Mouse (Mus musculus): ENCODE data around the gene 2010111I01Rik. TPM values are rescaled to one million over a fixed set of nuclear protein-coding genes. Genes with fewer than 3 reads are reported as not detected.

The 2010111I01Rik gene
- polyA plus RNA-seq, 1 experiment from 2014 or later = 30.9 TPM

DNA sequence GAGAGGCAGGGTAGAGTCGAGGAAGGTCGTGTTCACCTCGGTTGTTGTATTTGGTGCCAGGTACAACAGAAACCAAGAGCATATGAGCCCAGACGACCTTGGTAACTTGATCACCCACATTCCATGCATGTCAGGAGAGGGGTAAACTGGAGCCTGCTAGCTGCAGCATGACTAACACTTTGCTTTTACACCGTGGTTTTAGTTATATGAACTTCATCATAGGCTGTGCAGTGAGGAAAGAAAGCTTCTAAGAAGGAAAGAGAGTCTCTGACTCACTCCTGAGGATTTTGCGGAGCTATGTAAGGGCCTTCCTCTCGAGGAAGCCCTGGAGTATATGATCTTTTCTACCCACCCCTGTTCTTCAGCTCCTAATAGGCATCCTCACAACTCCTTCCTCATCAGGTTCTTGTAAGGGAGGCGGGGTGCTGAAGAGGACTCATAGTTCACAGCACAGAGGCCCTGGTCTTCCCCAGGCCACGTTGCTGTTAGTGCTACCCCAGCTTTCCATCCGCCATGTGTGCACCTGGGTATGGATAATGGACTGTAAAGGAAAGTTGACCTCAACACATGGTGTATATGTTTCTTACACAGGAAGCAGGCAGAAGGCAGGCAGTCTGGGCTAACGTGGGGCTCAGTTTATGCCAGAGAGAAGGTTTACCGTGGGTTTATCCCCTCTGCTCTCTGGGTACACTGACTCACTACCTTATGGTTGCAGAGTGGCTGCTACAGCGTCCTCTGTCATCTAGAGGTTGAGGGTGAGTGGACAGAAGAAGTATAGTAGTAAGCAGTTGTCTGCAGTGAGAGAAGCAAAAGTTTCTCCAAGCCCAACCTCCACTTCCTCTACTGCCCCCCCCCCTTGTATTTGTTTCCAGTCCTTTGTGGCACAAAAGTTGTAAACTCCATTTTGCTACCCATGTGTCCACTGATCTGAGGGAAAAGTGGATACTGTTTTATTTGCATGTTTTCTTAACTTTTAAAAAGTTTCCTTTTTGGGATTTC is 222.8 kb downstream of the 2010111I01Rik start:
- H3K4me1 ChIP-seq = peaks cover 14% of the 10 kb centered on the region
- no peak overlapping the region for H3K27ac ChIP-seq (replicated peaks)
- H3K36me3 ChIP-seq = no peaks in the 10 kb centered on the region
- 80% methylated on average over 13 of the region's 13 CpGs for whole genome bisulfite sequencing
- H3K9me3 ChIP-seq = no peaks in the 10 kb centered on the region
- no peak for ATAC-seq (replicated peaks)
- H3K4me3 ChIP-seq = no peak overlapping the region
- no peak overlapping the region for H3K4me2 ChIP-seq (replicated peaks)
- H3K9ac ChIP-seq (replicated peaks) = no peak overlapping the region
- H3K27me3 ChIP-seq = no peaks in the 10 kb centered on the region

DNA sequence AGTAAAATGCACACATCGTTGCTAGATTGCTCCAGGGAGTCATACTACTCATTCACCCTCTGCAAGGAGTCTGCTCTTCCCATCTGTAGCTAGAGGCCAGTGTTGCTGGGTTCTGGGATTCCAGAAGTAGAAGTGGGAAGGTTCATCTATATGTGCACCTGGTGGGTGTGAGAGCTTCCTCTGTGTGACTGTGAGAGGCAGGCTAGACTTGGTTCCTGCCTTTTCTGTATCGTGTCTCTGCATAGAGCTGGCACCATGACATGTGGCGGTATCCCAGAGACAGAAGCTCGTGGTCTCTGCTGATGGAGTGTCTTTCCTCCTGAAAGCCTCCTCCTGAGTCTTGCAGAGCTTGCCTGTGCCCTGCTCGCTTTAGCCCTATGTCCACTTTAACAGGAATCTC is 223.6 kb downstream of the 2010111I01Rik start:
- 61% methylated on average over 5 of the region's 5 CpGs for WGBS
- Histone ChIP-seq H3K9me3 (no peaks in the 10 kb centered on the region), H3K4me3 (no peak overlapping the region), H3K36me3 (no peaks in the 10 kb centered on the region), H3K4me2 (replicated peaks) (no peak overlapping the region), H3K27me3 (no peaks in the 10 kb centered on the region), H3K4me1 (peaks cover 14% of the 10 kb centered on the region), H3K9ac (replicated peaks) (no peak overlapping the region), H3K27ac (replicated peaks) (no peak overlapping the region)
- ATAC-seq (replicated peaks) = no peak

DNA sequence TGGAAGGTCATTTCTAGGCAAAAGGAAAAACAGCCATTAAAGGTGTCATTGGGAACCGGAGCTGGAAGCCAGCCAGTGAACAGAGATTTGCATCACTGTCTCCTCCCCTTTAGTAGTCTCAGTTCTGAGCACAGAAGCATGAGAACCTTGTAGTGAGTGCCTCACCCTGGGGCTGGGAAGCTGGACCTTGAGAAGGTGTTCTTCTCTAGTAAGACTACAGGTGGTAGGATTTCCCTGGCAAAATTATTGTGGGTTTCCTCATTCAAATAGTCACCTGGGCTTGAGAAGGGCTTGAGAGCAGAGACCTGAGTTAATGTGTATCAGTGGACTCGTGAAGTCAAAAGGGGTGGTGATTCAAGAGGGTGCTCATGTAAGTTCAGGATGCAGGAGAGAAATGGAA is 224.1 kb downstream of the 2010111I01Rik start:
- ATAC-seq (replicated peaks) = no peak
- 54% methylated on average over 2 of the region's 2 CpGs for WGBS
- no peak overlapping the region for H3K9ac ChIP-seq (replicated peaks)
- no peak overlapping the region for H3K4me2 ChIP-seq (replicated peaks)
- H3K9me3 ChIP-seq = no peaks in the 10 kb centered on the region
- H3K4me3 ChIP-seq = no peak overlapping the region
- no peaks in the 10 kb centered on the region for H3K36me3 ChIP-seq
- no peaks in the 10 kb centered on the region for H3K27me3 ChIP-seq
- H3K4me1 ChIP-seq = peaks cover 14% of the 10 kb centered on the region
- H3K27ac ChIP-seq (replicated peaks) = no peak overlapping the region

DNA sequence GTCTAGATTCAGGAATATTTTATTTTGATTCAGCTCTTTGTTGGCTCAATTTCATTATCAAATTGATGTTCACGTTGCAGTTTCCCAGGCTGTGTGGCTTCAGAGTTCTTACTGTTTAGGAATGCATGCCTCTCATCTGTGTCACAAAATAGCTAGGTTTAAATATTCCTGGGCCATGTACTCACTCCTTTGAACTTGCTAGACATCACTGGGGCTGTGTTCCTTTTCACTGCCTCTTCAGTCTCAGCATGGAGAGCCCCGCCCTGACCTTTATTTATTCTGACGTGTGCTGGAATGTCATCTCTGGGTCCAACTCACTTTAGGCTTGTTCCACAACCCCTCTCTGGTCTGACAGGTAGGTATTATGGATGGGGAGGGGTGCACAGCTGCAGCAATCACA is 228.7 kb downstream of the 2010111I01Rik start:
- ATAC-seq (replicated peaks) = no peak
- no peak overlapping the region for H3K27ac ChIP-seq (replicated peaks)
- H3K36me3 ChIP-seq = no peaks in the 10 kb centered on the region
- no peaks in the 10 kb centered on the region for H3K27me3 ChIP-seq
- no peak overlapping the region for H3K4me3 ChIP-seq
- H3K9ac ChIP-seq (replicated peaks) = no peak overlapping the region
- no peak overlapping the region for H3K4me2 ChIP-seq (replicated peaks)
- H3K9me3 ChIP-seq = no peaks in the 10 kb centered on the region
- WGBS = 61% methylated on average over 3 of the region's 3 CpGs
- peaks cover 5% of the 10 kb centered on the region for H3K4me1 ChIP-seq

DNA sequence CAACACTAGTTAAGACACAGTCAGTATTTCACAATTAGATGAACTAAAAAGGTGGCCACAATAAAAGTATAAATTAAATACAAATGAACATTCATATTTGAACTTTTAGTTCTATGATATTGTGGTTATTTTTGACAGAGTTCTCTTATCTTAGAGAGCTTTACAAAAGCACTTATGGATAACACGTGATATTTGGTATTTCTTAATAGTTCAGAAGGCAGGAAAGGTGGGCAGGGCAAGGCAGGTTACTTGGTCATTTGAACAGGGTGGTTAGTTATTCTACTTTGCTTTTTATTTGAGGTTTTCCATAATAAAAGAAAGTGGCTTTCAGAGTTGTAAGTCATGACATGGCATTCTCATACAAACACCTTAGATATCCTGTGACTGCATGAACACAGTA is 233.3 kb downstream of the 2010111I01Rik start:
- no peaks in the 10 kb centered on the region for H3K9me3 ChIP-seq
- no peak overlapping the region for H3K4me2 ChIP-seq (replicated peaks)
- WGBS = 89% methylated on average over 1 of the region's 1 CpGs

DNA sequence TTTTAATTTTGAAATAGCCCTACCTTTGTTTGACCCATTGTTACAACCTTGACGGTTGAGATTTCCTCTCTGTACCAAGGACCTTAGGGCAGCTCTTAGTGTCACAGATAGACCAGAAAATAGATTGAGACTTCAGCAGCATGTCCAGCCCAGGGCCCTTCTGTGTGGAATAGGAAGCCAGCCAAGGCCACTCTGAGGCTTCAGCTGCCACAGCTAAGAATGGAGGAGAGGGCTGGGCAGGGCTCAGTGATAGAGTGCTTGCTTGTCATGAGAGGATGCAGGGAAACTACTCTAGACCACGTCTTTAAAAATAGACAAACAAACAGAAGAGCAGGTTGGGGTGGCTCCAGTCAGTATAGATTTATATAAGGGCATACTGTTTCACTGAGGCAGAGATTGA is 234.9 kb downstream of the 2010111I01Rik start:
- Histone ChIP-seq H3K9me3 (no peaks in the 10 kb centered on the region), H3K36me3 (no peaks in the 10 kb centered on the region), H3K9ac (replicated peaks) (no peak overlapping the region), H3K4me3 (no peak overlapping the region), H3K4me2 (replicated peaks) (no peak overlapping the region), H3K27me3 (no peaks in the 10 kb centered on the region), H3K4me1 (peaks cover 11% of the 10 kb centered on the region), H3K27ac (replicated peaks) (no peak overlapping the region)
- no peak for ATAC-seq (replicated peaks)
- WGBS = 83% methylated on average over 2 of the region's 2 CpGs

More for the DNA sequence above, 233.3 kb downstream of the 2010111I01Rik start:
- no peak overlapping the region for H3K9ac ChIP-seq (replicated peaks)
- no peaks in the 10 kb centered on the region for H3K36me3 ChIP-seq
- no peak overlapping the region for H3K27ac ChIP-seq (replicated peaks)
- no peaks in the 10 kb centered on the region for H3K4me1 ChIP-seq
- no peak overlapping the region for H3K4me3 ChIP-seq
- ATAC-seq (replicated peaks) = no peak
- no peaks in the 10 kb centered on the region for H3K27me3 ChIP-seq

DNA sequence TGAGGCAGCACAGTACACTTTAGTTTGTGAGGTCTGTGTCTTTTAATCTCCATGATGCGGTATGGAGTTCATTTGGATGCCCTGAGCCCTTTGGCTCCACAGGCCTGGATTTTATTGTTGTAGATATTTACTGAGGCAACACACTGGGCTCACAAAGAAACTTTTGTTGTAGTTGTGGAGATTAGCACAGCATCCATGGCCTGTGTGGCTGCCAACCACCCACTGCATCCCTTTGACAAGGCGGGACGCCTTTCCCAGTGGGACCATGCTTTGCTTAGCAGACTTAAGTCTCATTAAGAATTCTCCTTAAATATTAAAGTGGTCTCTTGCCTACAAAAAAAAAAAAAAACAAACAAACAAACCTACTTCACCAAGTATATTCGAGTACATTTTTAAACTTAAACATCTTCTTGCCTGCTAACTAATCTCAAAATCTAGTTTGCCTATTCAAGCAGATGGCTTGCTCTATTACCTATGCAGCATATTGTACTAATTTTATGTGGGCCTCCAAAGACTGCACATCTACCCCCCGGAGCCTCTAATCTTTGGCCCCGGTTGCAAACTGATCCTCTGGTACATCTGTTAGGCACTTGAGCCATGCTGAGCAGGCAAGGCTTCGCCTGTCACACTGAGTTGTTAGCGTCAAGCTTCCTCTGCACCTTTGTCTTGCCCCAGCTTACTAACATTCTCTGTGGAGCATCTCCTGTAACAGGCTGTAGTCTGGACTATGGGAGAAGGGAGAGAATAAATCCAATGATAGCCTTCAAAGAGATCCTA is 239.0 kb downstream of the 2010111I01Rik start:
- Histone ChIP-seq H3K27me3 (no peaks in the 10 kb centered on the region), H3K36me3 (no peaks in the 10 kb centered on the region), H3K27ac (replicated peaks) (no peak overlapping the region), H3K4me3 (no peak overlapping the region), H3K4me1 (peaks cover 11% of the 10 kb centered on the region), H3K4me2 (replicated peaks) (no peak overlapping the region), H3K9me3 (no peaks in the 10 kb centered on the region), H3K9ac (replicated peaks) (no peak overlapping the region)
- ATAC-seq (replicated peaks) = 0 out of 2 replicates have a peak, but pooled peaks have one; percentile 32
- WGBS = 22% methylated on average over 8 of the region's 8 CpGs

DNA sequence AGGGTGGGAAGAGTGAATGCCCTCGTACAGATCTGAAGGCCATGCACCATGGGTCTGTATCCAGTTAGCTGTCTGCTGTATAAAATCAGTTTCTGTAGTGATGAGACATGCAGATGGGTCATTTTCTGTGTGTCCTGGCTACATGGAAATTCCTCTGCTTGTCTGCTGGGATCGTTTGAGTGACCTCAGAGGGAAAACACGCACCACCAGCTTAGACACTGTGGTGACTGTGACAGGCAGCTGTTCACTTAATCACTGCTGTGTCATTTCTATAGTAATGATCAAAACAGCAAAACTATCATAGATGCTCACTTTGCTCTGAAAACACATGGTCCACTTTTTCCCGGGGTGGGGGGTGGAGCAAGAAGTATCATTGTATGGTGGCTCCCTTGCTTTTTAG is 241.1 kb downstream of the 2010111I01Rik start:
- H3K27ac ChIP-seq (replicated peaks) = no peak overlapping the region
- no peaks in the 10 kb centered on the region for H3K9me3 ChIP-seq
- 83% methylated on average over 4 of the region's 4 CpGs for WGBS
- no peaks in the 10 kb centered on the region for H3K36me3 ChIP-seq
- H3K27me3 ChIP-seq = no peaks in the 10 kb centered on the region
- H3K4me2 ChIP-seq (replicated peaks) = no peak overlapping the region
- no peak overlapping the region for H3K4me3 ChIP-seq
- peaks cover 11% of the 10 kb centered on the region for H3K4me1 ChIP-seq
- no peak for ATAC-seq (replicated peaks)
- no peak overlapping the region for H3K9ac ChIP-seq (replicated peaks)

DNA sequence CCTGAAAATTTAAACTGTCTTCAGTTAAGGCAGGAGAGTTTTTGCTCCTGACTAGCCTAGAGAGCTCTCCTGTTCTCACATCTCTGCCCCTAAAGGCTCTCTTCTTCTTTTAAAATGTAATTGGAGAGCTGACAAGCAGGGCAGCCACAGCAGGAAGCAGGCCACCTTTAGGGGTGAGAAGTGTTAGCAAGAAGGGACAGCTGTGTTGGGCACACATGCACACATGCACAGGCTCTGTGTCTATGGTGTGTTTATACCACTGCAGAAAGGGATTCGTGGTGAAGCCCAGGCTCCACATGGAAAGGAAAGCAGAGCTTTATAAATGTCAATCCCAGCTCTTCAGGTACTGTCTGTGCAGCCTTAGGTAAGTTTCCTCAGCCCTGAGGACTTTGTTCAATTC is 241.7 kb downstream of the 2010111I01Rik start:
- Histone ChIP-seq H3K4me3 (no peak overlapping the region), H3K27me3 (no peaks in the 10 kb centered on the region), H3K9ac (replicated peaks) (no peak overlapping the region), H3K4me2 (replicated peaks) (no peak overlapping the region), H3K4me1 (peaks cover 11% of the 10 kb centered on the region), H3K36me3 (no peaks in the 10 kb centered on the region), H3K27ac (replicated peaks) (no peak overlapping the region), H3K9me3 (no peaks in the 10 kb centered on the region)
- WGBS = 66% methylated on average over 1 of the region's 1 CpGs
- ATAC-seq (replicated peaks) = no peak

DNA sequence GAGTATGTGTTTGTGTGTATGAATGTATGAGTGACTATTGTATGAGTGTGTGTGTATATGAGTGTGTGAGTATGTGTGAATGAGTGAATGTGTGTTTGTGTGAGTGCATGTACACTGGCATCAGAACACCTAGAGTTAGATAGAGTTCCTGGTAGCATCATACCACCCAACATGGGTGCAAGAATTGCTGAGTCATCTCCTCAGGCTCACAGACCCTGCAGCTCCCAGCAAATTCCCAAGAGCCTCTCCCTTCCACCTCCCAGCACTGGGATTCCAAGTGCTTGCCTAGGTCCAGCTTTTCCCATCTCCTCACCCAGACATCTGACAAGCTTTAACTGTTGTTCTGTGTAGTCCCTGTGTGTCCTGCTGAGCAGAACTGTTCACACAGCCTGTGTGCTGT is 251.8 kb downstream of the 2010111I01Rik start:
- no peak overlapping the region for H3K4me3 ChIP-seq
- H3K9me3 ChIP-seq = no peaks in the 10 kb centered on the region
- H3K4me1 ChIP-seq = no peaks in the 10 kb centered on the region
- H3K4me2 ChIP-seq (replicated peaks) = no peak overlapping the region
- no peaks in the 10 kb centered on the region for H3K36me3 ChIP-seq
- H3K9ac ChIP-seq (replicated peaks) = no peak overlapping the region
- H3K27me3 ChIP-seq = no peaks in the 10 kb centered on the region
- H3K27ac ChIP-seq (replicated peaks) = no peak overlapping the region
- no peak for ATAC-seq (replicated peaks)

DNA sequence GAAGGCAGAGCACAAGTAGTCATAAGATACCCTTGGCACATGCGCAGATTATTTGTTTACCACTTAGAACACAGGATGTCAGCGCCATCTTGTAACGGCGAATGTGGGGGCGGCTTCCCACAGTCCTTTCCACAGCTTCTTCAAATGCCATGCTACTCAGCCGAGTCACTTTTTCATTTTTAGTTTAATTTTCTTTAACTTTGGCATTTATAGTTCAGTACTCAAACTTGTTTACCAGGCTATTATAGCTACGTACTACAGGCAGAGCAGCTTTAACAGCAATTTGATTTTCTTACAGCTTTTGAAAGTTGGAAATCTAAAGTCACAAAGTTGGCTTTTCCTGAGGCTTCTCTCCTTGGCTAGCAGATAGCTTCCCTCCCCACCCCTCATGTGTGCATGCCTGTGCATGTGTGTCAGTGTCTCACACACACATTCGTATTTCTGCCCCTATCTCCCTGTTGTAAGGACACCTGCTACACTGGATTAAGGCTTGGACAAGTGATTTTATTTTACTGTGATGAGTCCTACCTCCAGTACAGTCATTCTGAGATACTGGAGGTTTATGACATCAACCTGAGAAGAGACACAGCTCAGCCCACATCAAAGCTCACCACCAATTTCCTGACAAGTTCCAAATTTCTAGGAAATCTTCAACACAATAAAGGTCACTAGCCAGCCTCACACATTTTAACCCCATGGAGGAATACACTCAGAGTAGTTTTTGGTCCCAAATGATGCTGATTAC is 258.5 kb downstream of the 2010111I01Rik start:
- 94% methylated on average over 8 of the region's 8 CpGs for WGBS

More for the DNA sequence above, 258.5 kb downstream of the 2010111I01Rik start:
- no peak for ATAC-seq (replicated peaks)
- H3K4me3 ChIP-seq = no peak overlapping the region
- no peaks in the 10 kb centered on the region for H3K4me1 ChIP-seq
- no peak overlapping the region for H3K4me2 ChIP-seq (replicated peaks)
- no peaks in the 10 kb centered on the region for H3K9me3 ChIP-seq
- no peaks in the 10 kb centered on the region for H3K36me3 ChIP-seq
- no peak overlapping the region for H3K27ac ChIP-seq (replicated peaks)
- H3K9ac ChIP-seq (replicated peaks) = no peak overlapping the region
- no peaks in the 10 kb centered on the region for H3K27me3 ChIP-seq
